Mouse (Mus musculus) limb, embryonic 14.5 days (tissue): ENCODE measurements around the gene Ints4. TPM values are rescaled to one million over a fixed set of nuclear protein-coding genes. Genes with fewer than 3 reads are reported as not detected.

ENCODE experiments used
- ATAC-seq: fragments of 200-750 bp; cut with Nextera tagmentation; 2 replicates; pipeline ENCODE4 v1.8.0; 2017; ENCODE audit warnings: low read depth, moderate number of reproducible peaks, moderate TSS enrichment; ENCODE audit not compliant: low FRiP score
- DNase-seq: peaks from one replicate; pipeline ENCODE4 v3.0.0-alpha.2; 2015; ENCODE audit warnings: low spot score
- H3K27ac ChIP-seq: fragments of 300-500 bp; sonication (generic); replicated peaks from 2 replicates; pipeline ENCODE4 v1.5.1; 2014; ENCODE audit warnings: low read depth, mild to moderate bottlenecking, low read length, moderate library complexity, mixed read lengths
- H3K27me3 ChIP-seq: fragments of 300-500 bp; sonication (generic); 2 replicates; pipeline ENCODE4 v1.6.1; 2014; ENCODE audit warnings: low read length, mixed read lengths; ENCODE audit not compliant: control insufficient read depth, insufficient read depth
- H3K36me3 ChIP-seq: fragments of 300-500 bp; sonication (generic); 2 replicates; pipeline ENCODE4 v1.6.1; 2014; ENCODE audit warnings: mild to moderate bottlenecking, low read length, moderate library complexity, mixed read lengths; ENCODE audit not compliant: control insufficient read depth, insufficient read depth
- H3K4me1 ChIP-seq: fragments of 300-500 bp; sonication (generic); 2 replicates; pipeline ENCODE4 v1.6.1; 2014; ENCODE audit warnings: antibody characterized with exemption, low read length, mixed read lengths; ENCODE audit not compliant: control insufficient read depth, insufficient read depth
- H3K4me2 ChIP-seq: fragments of 300-500 bp; sonication (generic); replicated peaks from 2 replicates; pipeline ENCODE4 v1.6.1; 2014; ENCODE audit warnings: low read depth, mild to moderate bottlenecking, low read length, moderate library complexity; ENCODE audit not compliant: severe bottlenecking
- H3K4me3 ChIP-seq: fragments of 300-500 bp; sonication (generic); replicated peaks from 2 replicates; pipeline ENCODE4 v1.5.1; 2014; ENCODE audit warnings: low read length
- H3K9ac ChIP-seq: fragments of 300-500 bp; sonication (generic); 2 replicates; pipeline ENCODE4 v1.6.1; 2014; ENCODE audit warnings: mild to moderate bottlenecking, low read depth, low read length, moderate library complexity; ENCODE audit not compliant: severe bottlenecking
- H3K9me3 ChIP-seq: fragments of 300-500 bp; sonication (generic); 2 replicates; pipeline ENCODE4 v1.6.1; 2016; ENCODE audit warnings: low read length; ENCODE audit not compliant: control insufficient read depth
- POLR2A ChIP-seq: fragments of 200-500 bp; IDR thresholded peaks from 2 replicates; pipeline ENCODE4 v1.8.0; 2012; ENCODE audit warnings: inconsistent platforms, mild to moderate bottlenecking, moderate library complexity, borderline replicate concordance; ENCODE audit not compliant: insufficient read depth, insufficient read length; ENCODE audit errors: extremely low read depth
- WGBS: fragments of 180-500 bp; shearing (Covaris S2); extraction: QIAGEN DNeasy Blood & Tissue Kit; methylation state at CpG from one replicate; pipeline ENCODE4 v1.1.7; 2014; 5-methylcytosine and 5-hydroxymethylcytosine counted together
- polyA plus RNA-seq, 2 experiments: library from polyadenylated mRNA; depleted of rRNA in 1 of 2; stranded (reverse) in 1 of 2; unstranded in 1 of 2; fragments of >200 nt; fragmentation: Nextera tagmentation in 1 of 2; extraction: Ambion mirVana in 1 of 2; gene quantifications; 2 replicates each; pipeline versions ENCODE4 v1.2.1 to v1.2.3; 2012 to 2014

Ints4 gene
- polyA plus RNA-seq, 2 experiments: 50.6 to 75.8 TPM

GRCm38 (mm10) chr7:97580843-97581214 is 100.1 kb downstream of the Ints4 start:
- WGBS: under 1% methylated on average over 11 of the region's 11 CpGs
- 0 out of 2 replicates have a peak, but pooled peaks have one; percentile 4 for TF ChIP-seq POLR2A
- Histone ChIP-seq H3K27me3 (no peaks in the 10 kb centered on the region), H3K9ac (peak overlapping the region; percentile 99), H3K36me3 (no peaks in the 10 kb centered on the region), H3K27ac (peak overlapping the region; percentile 98), H3K4me3 (peak overlapping the region; percentile 100), H3K9me3 (no peaks in the 10 kb centered on the region), H3K4me2 (peak overlapping the region; percentile 74), H3K4me1 (peaks cover 7% of the 10 kb centered on the region; the same call in 1 of the 2 replicates)
- ATAC-seq (peak; percentile 54), DNase-seq (peak; percentile 85)

DNA sequence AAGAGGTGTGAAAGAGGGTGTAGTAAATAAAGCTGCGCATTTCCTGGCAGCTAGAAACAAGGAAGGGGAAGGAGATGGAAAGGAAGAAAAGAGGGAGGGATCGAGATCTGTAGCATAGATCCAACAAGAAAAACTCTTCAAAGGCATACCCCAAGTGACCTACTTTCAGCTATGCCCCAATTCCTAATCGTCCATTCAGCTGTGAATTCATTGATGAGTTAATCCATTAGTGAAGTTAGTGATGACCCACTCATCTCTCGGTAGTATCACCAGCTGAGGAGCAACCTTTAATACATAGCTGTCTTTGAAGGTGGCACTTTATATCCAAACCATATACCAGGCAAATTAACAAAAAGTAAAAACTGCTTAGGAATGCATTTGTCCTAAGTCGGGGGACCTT is 107.8 kb downstream of the Ints4 start:
- Histone ChIP-seq H3K36me3 (peaks cover 5% of the 10 kb centered on the region; the same call in 1 of the 2 replicates), H3K27me3 (no peaks in the 10 kb centered on the region), H3K4me2 (no peak overlapping the region), H3K4me3 (no peak overlapping the region), H3K9ac (no peak overlapping the region), H3K4me1 (peaks cover 9% of the 10 kb centered on the region; the same call in 1 of the 2 replicates), H3K27ac (no peak overlapping the region), H3K9me3 (no peaks in the 10 kb centered on the region)
- DNase-seq (no peak), ATAC-seq (no peak)
- TF ChIP-seq POLR2A: no peak
- 86% methylated on average over 5 of the region's 5 CpGs for WGBS

DNA sequence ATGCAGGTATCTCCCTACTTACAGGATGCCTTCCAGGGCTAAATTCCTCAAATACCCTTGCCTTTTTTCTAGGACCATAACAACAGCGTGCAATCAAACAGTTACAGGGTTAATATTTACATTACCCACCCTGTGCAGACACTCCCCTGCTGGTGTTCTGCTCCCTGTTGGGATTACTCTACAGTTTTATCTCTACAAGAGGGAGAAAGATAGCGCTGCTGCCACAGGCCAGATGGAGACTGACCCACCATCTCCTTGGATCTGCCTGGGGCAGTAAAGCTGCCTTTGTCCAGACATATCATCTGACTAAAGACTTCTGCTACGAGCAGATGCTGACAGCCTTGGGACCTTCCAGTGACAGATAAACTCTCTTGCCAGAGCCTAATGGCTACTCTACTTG is 109.7 kb downstream of the Ints4 start:
- DNase-seq (no peak), ATAC-seq (no peak)
- Histone ChIP-seq H3K4me3 (no peak overlapping the region), H3K27me3 (no peaks in the 10 kb centered on the region), H3K4me1 (peaks cover 9% of the 10 kb centered on the region; the same call in 1 of the 2 replicates), H3K4me2 (no peak overlapping the region), H3K27ac (no peak overlapping the region), H3K9me3 (no peaks in the 10 kb centered on the region), H3K36me3 (peaks cover 5% of the 10 kb centered on the region; the same call in 1 of the 2 replicates), H3K9ac (no peak overlapping the region)
- 26% methylated on average over 3 of the region's 3 CpGs for WGBS
- TF ChIP-seq POLR2A: no peak

Other genes with a start within 250 kb of the Ints4 start
- 8.6 and 11.0 TPM in 2 replicates for gene Usp35, start 148.9 kb upstream of the Ints4 start, polyA plus RNA-seq (2012; rRNA removed)
- gene Usp35, start 148.9 kb upstream of the Ints4 start, polyA plus RNA-seq (2014; fragmentation: Nextera tagmentation; extraction: Ambion mirVana): 2.5 and 3.3 TPM in 2 replicates
- 5.5 and 6.8 TPM in 2 replicates for gene Kctd21, start 148.6 kb upstream of the Ints4 start, polyA plus RNA-seq (2012; rRNA removed)
- gene Kctd21, start 148.6 kb upstream of the Ints4 start, polyA plus RNA-seq (2014; fragmentation: Nextera tagmentation; extraction: Ambion mirVana): 5.2 and 5.4 TPM in 2 replicates
- gene Alg8, start 109.3 kb upstream of the Ints4 start, polyA plus RNA-seq (2012; rRNA removed): 53.8 and 55.8 TPM in 2 replicates
- 29.0 and 31.8 TPM in 2 replicates for gene Alg8, start 109.3 kb upstream of the Ints4 start, polyA plus RNA-seq (2014; fragmentation: Nextera tagmentation; extraction: Ambion mirVana)
- gene Ndufc2, start 81.0 kb upstream of the Ints4 start, polyA plus RNA-seq (2012; rRNA removed): 221 and 228 TPM in 2 replicates
- 336 and 357 TPM in 2 replicates for gene Ndufc2, start 81.0 kb upstream of the Ints4 start, polyA plus RNA-seq (2014; fragmentation: Nextera tagmentation; extraction: Ambion mirVana)
- gene Thrsp, start 63.2 kb upstream of the Ints4 start, polyA plus RNA-seq (2012; rRNA removed): 0.29 and 0.30 TPM in 2 replicates
- gene Thrsp, start 63.2 kb upstream of the Ints4 start, polyA plus RNA-seq (2014; fragmentation: Nextera tagmentation; extraction: Ambion mirVana): 0.41 and 0.48 TPM in 2 replicates
- gene Kctd14, start 29.6 kb upstream of the Ints4 start, polyA plus RNA-seq (2012; rRNA removed): 3.2 and 5.1 TPM in 2 replicates
- 2.6 and 3.2 TPM in 2 replicates for gene Kctd14, start 29.6 kb upstream of the Ints4 start, polyA plus RNA-seq (2014; fragmentation: Nextera tagmentation; extraction: Ambion mirVana)
- 41.1 and 57.3 TPM in 2 replicates for gene Aamdc, start 98.5 kb downstream of the Ints4 start, polyA plus RNA-seq (2012; rRNA removed)
- gene Aamdc, start 98.5 kb downstream of the Ints4 start, polyA plus RNA-seq (2014; fragmentation: Nextera tagmentation; extraction: Ambion mirVana): 81.0 and 85.1 TPM in 2 replicates
- 8.9 and 12.2 TPM in 2 replicates for gene Rsf1, start 98.9 kb downstream of the Ints4 start, polyA plus RNA-seq (2012; rRNA removed)
- gene Rsf1, start 98.9 kb downstream of the Ints4 start, polyA plus RNA-seq (2014; fragmentation: Nextera tagmentation; extraction: Ambion mirVana): 19.8 and 24.4 TPM in 2 replicates
- 98.5 and 107 TPM in 2 replicates for gene Clns1a, start 215.7 kb downstream of the Ints4 start, polyA plus RNA-seq (2012; rRNA removed)
- gene Clns1a, start 215.7 kb downstream of the Ints4 start, polyA plus RNA-seq (2014; fragmentation: Nextera tagmentation; extraction: Ambion mirVana): 193 and 199 TPM in 2 replicates